Mouse (Mus musculus) telencephalon, adult 2 months (tissue): ENCODE measurements around the gene Tut4.

Source experiments
- DNase-seq: peaks from one replicate; pipeline ENCODE4 v3.0.0-alpha.2; 2011; ENCODE audit warnings: low read depth, low spot score

Gene Tut4

DNA sequence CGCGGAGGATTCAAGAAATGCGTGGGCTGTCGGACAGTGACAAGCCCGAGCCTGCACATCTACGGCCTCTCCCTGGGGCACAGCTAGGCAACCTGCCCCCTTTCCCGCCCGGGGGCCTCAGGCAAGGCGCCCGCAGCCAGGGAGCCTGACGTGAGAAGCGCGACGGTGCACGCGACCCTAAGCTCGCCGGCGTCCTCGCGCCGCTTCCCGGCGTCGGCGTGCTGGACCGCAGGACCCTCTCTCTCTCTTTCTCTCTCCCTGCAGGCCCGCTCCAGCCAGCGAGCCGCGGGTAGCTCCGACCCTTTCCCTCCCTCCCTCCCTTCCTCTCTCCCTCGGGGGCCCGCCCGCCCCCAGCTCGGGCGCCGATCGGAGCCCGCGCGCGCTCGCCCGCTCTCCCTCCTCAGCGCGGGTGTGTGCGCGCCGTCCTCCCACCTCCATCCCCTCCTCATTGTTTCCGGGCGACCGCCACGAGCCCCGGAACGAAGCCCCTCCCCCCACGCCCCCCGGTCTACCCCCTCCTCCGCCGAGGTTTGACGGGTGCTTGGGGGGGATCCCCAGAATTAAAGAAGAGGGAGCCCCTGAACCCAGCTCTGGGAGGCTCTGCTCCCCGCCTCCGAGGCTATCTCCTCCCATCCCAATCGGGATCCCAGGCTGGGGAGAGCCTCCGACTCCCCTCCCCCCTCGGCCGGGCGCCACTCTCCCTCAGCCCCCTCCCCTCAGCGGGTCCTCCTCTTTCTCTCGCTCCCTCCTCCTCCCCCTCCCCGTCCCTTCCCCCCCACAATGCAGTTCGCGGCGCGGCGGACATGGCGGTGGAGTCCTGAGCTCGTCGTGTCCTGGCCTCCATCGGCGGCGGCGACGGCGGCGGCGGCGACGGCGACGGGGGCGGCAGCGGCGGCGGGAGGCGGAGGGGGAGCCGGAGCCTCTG, at the start of gene Tut4:
Tut4 (plus strand) TSS at position 196 of the 925 bp plus-strand sequence.
- peak; percentile 66 for DNase-seq

DNA sequence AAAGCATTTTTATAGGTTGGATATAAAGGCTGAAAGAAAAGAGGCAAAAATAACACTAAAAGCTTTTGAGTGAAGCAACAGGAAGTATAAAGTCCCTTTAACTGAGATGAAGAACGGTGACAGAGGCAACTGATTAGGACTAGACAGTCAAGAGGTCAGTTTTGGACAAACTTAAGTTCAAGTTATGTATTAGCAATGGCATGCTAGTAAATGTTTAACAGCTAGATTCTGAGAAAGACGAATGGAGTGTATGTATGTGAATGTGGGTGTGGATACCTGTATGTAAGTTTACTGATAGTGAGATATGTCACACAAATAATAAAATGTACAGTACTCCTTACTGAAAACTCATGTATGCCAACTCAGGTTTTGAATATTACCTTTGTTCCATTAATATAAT, 34.6 kb upstream of the Tut4 start:
- no peak for DNase-seq

DNA sequence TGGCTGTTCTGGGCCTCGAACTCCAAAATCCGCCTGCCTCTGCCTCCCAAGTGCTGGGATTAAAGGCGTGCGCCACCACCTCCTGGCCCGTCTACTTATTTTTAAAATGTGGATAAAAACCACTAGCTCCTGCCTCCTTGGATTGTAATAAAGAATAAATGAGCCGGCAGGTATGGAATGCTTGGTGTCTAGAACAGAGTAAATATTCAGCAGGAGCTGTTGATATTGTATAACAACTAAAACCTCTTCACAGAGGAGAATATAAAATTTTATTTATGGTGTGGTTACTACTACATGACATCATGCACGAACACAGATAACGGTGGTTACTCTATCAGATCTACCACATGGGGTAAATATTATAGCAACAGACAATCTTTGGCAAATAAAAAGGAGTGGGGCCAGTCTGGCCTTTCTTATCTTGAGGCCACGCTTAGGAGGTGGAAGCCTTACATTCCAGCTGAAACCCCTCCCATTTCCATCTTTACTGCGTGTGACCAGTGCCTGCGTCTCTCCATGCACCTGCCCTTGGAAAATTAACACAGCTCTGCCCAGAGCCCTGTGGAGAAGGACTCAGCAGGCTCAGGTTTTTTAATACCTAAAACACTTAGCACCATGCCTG, 31.4 kb upstream of the Tut4 start:
- no peak for DNase-seq

DNA sequence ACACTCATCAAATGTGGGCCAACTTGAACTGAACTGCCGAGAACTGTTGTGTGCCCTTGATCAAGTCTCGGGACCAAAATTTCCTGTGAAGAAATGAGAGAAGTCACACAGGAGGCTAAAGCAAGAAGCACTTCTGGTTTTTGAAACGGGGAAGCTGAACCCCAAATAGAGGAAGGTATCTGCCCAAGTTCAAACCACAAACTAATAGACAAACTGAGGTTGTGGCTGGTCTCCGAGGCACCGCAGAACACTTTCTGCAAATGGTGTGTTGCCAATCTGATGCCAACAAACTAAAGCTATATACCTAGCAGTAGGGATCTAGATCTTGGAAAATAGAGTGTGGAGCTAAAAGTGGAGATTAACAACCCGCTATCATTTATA, 30.9 kb upstream of the Tut4 start:
- DNase-seq = no peak

DNA sequence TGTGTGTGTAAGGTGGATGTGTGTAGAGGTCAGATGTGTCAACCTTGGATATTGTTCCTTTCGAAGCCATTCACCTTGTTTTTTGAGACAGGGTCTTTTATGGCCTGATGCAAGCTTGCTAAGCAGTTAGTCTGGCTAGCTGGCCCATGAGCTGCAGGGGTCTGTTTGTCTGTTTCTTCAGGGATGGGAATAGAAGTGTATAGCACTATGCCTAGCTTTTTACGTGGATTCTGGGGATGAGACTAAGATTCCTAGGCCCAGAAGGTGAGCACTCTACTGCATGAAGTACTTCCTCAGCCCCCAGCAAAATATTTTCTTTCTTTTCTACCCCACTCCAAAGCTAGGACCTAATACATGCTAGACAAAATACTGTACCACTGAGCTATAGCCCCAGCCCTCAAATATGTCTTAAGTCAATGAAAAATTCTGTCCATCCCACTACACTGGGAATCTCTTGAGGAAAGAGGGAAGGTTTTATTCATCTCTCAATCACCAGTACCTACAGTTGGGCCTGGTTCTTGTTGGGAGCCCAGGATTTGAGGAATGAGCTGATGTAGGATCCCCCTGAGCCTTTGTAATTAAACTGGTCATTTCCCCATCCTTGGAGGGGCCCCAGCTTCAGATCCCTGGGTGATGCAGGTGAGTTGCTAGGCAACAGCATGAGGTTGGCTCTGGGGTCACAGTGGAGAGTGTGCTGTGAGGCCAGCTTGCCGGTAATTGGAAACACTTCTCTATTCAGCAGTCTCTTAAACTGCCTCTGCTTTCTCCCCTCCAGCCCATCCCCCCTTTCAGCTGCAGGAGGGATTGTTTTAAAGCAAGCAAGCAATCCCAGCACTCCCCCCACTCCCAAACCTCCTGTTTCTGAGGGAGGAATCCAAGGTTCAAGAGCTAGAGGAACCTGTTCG, 28.3 kb upstream of the Tut4 start:
- no peak for DNase-seq

DNA sequence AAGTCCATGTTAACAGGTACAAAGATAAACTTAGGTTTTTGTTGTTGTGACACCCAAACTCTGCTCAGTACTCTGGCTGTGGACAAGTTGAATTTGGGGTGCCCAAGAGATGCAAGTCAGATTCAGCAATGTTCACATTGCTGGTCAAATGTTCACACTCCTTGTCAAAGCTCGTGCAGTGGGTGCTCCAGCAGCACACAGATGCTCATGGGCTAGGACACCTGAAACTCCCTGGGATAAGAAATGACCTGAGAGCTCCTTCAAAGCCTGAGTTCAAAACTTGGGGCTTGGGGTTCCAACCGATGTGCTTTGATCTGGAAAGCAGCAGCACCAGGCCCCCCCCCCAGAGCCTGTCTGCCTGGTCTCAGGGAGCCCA, 27.7 kb upstream of the Tut4 start:
- no peak for DNase-seq

DNA sequence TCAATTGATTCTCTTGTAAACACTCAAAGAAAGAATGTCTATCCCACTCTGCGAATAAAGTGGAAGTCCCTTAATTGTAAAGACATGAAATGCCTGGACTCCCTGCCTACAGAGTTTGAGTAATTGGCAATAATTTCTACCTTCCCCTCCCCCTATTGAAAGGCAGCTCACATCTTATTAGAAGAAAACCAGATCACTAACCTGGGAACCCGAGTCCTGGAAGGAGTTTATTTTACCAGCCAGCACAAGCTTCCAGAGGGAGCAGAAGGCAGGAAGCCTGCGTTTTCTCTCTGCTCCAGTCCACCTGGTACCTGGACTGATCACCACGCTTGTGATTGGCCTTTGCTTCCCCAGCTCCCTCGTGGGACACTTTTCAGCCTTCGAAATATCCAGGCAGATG, 25.9 kb upstream of the Tut4 start:
- no peak for DNase-seq

DNA sequence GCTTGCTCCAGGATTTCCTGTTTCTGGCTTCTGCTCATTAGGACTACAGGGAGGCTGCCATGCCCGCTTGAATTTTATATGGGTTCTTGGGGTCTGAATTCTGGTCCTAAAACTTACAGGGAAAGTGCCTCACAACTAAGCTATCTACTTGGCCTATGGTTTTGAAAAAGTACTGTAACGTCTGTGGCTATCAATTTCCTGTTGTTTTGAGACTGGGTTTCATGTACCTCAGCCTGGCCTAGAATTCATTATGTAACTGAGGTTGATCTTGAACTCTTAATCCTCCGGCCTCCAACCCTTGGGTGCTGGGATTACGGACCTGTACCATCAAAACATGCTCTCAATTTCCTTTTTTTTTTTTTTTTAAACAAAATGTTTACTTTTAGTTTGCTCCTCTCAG, 25.0 kb upstream of the Tut4 start:
- no peak for DNase-seq

DNA sequence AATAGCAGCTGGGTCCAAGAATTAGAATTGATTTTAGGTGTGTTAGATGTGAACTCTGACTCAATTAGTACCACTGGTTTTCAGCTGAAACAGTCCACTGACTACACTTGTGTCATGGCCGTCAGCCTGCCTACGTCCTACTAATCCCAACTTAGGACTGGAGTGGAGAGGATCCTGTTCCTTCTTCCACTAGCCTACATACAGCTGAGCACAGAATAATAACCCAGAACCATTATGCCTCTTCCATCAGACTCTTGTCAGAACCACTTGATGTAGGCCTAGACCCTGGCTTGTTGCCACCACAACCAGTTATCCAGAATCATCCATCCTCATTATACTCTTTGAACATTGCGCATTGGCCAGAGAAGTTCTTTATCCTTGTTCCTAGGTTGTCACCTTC, 24.4 kb upstream of the Tut4 start:
- DNase-seq = no peak

DNA sequence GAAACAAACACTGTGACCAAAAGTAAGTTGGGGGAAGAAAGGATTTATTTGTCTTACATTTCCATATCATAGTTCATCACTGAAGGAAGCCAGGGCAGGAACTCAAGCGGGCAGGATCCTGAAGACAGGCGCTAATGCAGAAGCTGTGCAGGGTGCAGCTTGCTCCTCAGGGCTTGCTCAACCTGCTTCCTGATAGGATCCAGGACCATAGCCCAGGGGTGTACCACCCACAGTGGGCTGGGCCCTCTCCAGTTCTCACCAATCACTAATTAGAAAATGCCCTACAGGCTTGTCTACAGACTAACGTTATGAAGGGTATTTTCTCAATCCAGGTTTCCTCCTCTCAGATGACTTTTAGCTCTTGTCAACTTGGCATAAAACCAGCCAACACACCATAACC, 23.6 kb upstream of the Tut4 start:
- DNase-seq = no peak

DNA sequence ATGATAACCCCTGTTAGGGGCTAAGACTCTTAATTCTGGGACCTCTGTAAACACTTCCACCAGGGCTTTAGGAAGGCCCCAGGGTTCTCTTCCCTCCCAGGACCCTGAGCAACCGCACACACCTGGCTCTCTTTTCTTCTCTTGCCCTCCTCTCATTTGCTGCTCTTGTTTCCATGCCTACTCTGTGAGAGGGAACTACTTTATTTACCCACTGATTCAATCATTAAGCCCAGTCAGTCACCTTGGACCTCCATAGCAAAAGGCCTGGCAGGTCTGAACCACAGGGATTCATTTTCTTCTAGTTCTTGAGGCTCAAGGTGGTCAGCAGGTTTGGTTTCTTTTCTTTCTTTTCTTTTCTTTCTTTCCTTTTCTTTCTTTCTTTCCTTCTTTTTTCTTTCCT, 23.0 kb upstream of the Tut4 start:
- DNase-seq = no peak

DNA sequence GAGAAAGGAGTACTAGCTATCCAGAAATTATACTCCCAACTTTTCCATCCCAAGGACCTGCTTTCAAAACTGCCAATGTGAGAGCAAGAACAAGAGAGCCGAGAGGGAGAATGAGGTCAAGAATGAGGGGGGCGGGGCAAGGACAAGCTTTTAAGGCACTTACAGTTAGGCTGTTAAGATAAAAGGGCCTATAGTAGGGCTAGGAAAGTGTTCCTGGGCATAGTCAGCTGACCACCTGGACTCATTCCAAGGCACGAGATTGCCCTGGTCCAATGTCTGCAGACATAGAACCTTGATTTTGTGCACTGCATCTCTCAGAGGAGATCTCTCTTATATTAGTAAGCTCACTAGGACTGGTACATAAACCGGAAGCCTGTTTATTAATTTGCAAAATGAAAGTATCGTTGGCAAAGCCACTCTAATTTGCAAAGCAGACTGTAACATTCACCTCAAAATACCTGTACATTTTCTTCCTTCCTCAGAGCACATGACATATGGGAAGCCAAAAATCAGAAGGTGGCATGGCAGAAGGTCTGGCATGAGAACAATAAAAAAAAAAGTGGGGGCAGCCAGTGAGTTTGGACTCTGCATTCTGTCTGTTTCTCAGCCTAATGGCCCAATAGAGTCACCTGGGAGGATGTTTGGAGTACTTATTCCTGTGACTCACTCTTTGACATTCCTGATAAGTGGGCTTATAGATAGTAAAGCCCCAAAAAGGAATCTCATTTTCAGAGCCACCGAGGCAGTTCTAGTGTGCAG, 21.0 kb upstream of the Tut4 start:
- no peak for DNase-seq

DNA sequence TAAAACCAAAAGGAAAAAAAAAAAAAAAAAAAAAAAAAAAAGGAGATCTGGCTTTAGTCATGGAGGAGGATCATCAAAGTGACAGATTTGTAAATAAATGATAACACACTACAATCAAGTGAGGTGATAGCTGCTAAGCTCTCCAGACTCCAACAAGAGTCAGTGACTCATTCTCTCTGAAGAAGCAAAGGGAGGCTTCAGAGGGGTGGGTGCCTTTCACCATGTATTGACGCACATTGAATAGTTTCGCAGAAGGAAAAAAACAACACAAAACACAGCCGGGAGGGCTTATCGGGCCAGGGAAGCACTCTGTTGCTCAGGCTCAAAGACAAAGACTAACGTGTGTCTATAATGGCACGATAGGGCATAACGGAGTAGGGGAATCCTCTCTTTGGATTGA, 11.1 kb upstream of the Tut4 start:
- no peak for DNase-seq

DNA sequence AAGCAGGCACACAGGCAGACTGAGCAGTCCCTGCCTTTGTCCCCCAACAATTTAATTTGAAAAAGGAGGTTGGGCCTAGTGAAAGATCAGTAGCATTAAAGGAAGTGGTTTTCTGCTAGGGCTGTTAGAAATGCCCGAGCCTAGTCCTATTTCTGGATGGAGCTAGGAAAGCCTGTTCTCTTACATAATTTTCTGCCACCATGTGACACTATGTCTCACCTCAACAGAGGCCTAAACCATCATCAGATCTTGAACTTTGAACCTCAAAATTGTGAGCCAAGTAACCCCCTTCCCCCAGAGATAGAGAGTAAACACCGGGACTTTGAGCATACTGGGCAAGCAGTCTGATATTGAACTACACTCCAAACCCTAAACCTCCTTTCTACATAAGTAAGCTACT, 3.2 kb upstream of the Tut4 start:
- no peak for DNase-seq

DNA sequence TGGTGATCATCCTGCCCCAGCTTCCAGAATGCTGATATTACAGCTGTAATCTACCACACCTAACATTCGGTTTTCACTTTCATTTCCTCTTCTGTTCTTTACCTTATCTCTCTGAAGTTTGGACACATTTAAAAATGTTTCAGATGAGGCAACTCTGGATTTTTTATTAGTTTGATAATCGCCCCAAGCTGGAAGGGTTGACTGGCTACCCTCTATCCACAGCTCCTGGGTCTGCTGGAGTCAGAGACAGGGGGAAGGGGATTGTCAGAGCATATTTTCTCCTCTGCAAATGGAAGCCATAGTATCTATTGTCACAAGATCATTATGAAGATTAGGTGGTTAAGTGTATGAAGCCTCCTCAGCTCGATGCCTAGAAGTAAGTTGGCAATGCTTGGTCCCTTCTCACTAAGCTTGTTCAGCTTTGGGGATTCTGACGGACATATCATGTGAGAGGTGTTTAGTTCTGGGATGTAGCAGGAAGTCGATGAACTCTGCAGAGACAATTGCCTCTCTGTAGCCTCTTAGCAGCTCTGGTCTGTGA, 955 bp upstream of the Tut4 start:
- DNase-seq = no peak

DNA sequence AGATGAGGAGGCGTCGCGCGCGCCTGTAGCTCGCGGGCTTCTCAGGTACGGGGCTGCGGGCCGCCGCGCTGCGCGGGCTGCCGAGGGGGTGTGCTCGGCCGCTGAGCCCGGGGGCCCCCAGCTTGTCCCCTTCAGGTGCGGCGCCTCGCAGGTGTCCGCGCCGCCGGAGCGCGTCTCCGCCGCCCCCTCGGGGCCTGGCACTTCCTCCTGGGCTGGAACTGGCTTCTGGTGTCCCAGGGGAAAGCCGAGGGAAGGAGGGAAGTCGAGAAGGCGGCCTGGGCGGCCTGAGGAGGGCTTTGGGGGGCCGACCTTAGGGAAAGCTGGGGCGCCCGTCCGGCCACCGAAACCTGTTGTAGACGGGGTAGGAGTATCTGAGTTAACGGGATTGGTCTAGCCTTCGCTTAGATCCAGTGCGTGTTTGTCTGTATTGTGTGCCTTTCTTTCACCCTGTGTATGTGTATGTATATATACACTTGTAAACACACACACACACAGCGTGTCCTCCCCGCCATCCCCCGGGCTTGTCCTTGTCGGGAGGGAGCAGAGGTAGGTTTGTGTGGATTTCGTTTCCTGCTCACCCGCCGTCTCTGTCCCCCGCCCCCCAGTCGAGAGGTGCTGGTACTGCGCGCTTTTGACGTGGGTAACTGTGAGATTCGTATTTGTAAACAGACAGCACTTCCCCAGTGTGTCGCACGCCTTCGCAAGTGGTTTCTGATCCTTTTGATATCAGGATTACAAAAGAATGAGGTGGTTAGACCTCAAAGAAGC, 1.1 kb downstream of the Tut4 start:
- peak; percentile 24 for DNase-seq

DNA sequence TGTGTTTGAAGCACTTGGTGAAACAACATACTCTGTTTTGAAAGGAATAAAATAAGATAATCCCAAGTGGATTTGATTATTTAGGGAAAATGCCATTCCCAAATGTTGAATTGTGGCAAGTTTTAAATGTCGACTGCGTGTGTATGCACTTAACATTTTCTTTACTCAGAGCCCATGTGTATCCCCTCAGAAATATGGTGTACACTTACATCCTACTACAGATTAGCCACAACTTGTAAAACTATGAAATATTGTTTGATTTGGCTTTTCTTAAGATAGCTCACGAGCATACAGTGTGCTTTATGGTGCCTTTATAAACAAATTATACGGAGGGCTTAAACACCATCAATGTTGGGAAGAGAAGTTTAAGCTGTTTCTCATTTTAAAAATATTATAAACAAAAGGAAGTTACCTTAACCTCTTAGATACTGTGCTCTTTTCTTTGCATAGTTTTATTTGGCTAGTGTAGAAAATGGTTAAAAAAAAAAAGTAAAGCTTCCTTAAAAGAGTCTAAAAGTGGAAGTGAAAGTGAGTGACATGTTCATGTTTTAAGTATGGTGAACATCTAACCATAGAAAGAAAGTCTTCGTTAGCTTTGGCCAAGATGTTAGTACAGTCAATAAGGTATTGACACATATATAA, 2.2 kb downstream of the Tut4 start:
- no peak for DNase-seq

DNA sequence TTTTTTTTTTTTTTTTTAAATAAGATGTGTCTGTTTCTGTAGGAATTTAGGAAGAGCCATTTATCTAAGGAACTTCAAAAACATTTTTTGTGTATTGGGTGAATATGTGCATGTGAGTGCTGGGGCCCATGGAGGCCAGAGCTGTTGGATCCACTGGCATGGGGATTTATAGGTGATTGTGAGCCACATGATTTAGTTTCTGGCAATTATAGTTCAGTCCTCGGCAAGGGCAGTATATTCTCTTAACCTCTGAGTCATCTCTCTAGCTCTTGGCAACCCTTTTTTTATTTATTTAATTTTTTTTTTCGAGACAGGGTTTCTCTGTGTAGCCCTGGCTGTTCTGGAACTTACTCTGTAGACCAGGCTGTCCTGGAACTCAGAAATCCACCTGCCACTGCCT, 14.4 kb downstream of the Tut4 start:
- DNase-seq = no peak

DNA sequence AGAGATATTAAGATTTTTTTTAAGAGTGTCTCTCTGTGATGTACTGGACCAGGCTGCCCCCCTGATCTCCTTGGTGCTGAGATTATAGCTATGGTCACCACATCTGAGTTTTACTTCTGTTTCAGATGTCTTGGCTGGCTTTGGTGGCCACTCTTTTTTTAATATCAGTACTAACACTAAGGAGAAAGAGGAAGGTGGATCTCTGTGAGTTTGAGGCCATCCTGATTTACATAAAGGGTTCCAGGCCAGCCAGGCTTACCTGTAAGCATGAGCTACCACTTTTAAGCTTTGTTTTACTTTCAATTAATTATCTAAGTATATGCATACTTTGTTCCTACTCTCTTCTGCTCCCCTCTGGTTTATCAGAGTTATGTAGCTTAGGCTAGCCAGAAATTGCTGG, 23.6 kb downstream of the Tut4 start:
- no peak for DNase-seq

DNA sequence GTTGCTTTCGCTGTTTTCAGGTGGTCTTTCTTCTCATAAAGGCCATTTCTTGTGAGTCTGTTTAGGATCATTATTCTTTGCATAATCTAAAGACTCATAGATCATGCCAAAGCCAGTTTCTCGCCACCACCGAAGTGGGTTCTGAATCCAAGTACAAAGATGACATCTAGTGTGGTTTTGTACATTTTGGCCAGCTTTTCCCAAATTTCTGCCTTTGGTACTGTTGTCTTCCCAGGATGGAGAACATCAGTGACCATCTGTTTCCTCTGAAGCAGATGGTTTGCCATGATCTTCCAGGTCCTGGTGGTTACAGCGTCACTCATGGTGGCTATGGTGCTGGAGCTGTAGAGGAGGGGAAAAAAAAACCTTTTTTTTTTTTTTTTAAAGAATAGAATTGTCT, 25.0 kb downstream of the Tut4 start:
- peak; percentile 24 for DNase-seq
